In genomic region chr6:126580571-126580970, GRCm38 (mm10) we compare ENCODE assay signal across 28 mouse cellular contexts. TPM values are rescaled to one million over a fixed set of nuclear protein-coding genes. Genes with fewer than 3 reads are reported as not detected.
"Had no signal": no experiment of that assay in that cellular context is flagged by ENCODE, and none has a peak within 500 bp of the region (broad histone marks: within the 10 kb centered on the region; RNA-seq: fewer than 3 reads in every experiment).

No protein-coding gene starts in this region.

- ATAC-seq: hindbrain, embryonic 16.5 days; inflammation-experienced regulatory T-cells, adult 6 months; intestine, embryonic 15.5 days; intestine, postnatal 0 days; liver, postnatal 0 days had no signal

- H3K4me3 ChIP-seq: gastrocnemius, adult 2 months; heart, embryonic 10.5 days; heart, embryonic 12.5 days; hindbrain, embryonic 10.5 days; hindbrain, embryonic 12.5 days; intestine, embryonic 15.5 days; limb, embryonic 10.5 days; limb, embryonic 12.5 days; liver, embryonic 13.5 days; liver, embryonic 15.5 days had no signal

- H3K27ac ChIP-seq: gastrocnemius, adult 2 months; heart, embryonic 10.5 days; hindbrain, embryonic 10.5 days; hindbrain, embryonic 12.5 days; hindbrain, embryonic 14.5 days; intestine, embryonic 15.5 days; limb, embryonic 10.5 days; limb, embryonic 12.5 days; liver, embryonic 13.5 days; liver, embryonic 15.5 days had no signal

- H3K27me3 ChIP-seq: hindbrain, embryonic 12.5 days; intestine, embryonic 15.5 days; limb, embryonic 12.5 days; liver, embryonic 13.5 days; liver, embryonic 15.5 days had no signal

- H3K4me1 ChIP-seq: heart, embryonic 10.5 days; hindbrain, embryonic 10.5 days; intestine, embryonic 15.5 days; limb, embryonic 12.5 days; liver, embryonic 13.5 days; liver, embryonic 15.5 days had no signal

- DNase-seq: gastrocnemius, adult 2 months; gastrocnemius, postnatal 10 days; gastrocnemius, postnatal 25 days; heart, adult 18-20 months; heart, postnatal 10 days; heart, postnatal 4 days; kidney, adult 18-20 months; kidney, adult 8-10 months; kidney, postnatal 10 days; kidney, postnatal 25 days; kidney, postnatal 4 days; layer of hippocampus, adult 9-11 months; liver; liver, embryonic 13.5 days; liver, postnatal 0 days had no signal

RNA-seq across cellular contexts. Expression of gene Kcna5, which starts 45.4 kb away (rescaled TPM):
- total RNA-seq: granulocyte monocyte progenitor cell, adult 5-6 weeks had no signal
- polyA plus RNA-seq: inflammation-experienced regulatory T-cells, adult 6 months had no signal
